Mouse (Mus musculus) ES-Bruce4 (cell line): Measurements from ENCODE around the gene Unc5cl. TPM values are rescaled to one million over a fixed set of nuclear protein-coding genes. Genes with fewer than 3 reads are reported as not detected.

Experiments used
- H3K27ac ChIP-seq: 2 replicates; pipeline ENCODE4 v1.5.1; 2012; ENCODE audit warnings: low read length, inconsistent platforms; ENCODE audit not compliant: insufficient read depth
- H3K27me3 ChIP-seq: 2 replicates; pipeline ENCODE4 v1.6.1; 2012; ENCODE audit warnings: mild to moderate bottlenecking, low read length, inconsistent platforms; ENCODE audit not compliant: control insufficient read depth, poor library complexity, insufficient read depth, severe bottlenecking
- H3K36me3 ChIP-seq: 2 replicates; pipeline ENCODE4 v1.6.1; 2012; ENCODE audit warnings: inconsistent platforms, mild to moderate bottlenecking, low read length, moderate library complexity; ENCODE audit not compliant: control insufficient read depth, poor library complexity, insufficient read depth, severe bottlenecking
- H3K4me1 ChIP-seq: one replicate; pipeline ENCODE4 v1.8.1; 2011; ENCODE audit warnings: low read length; ENCODE audit not compliant: control insufficient read depth, insufficient read depth
- H3K4me3 ChIP-seq: 2 replicates; pipeline ENCODE4 v1.5.1; 2011; ENCODE audit warnings: low read depth, mild to moderate bottlenecking, low read length
- H3K9ac ChIP-seq: 2 replicates; pipeline ENCODE4 v1.6.1; 2012; ENCODE audit warnings: low read depth, mild to moderate bottlenecking, inconsistent platforms; ENCODE audit not compliant: poor library complexity, severe bottlenecking
- H3K9me3 ChIP-seq: replicated peaks from 2 replicates; pipeline ENCODE4 v1.6.1; 2012; ENCODE audit warnings: mild to moderate bottlenecking, low read length, inconsistent platforms; ENCODE audit not compliant: control insufficient read depth, poor library complexity, insufficient read depth, severe bottlenecking
- CTCF ChIP-seq: IDR thresholded peaks from one replicate; pipeline ENCODE4 v1.8.1; 2011; ENCODE audit warnings: low read depth, low read length
- EP300 ChIP-seq: IDR thresholded peaks from 2 replicates; pipeline ENCODE4 v1.6.1; 2011; ENCODE audit warnings: low read depth, low read length; ENCODE audit not compliant: insufficient read depth
- POLR2A ChIP-seq: IDR thresholded peaks from one replicate; pipeline ENCODE4 v1.8.1; 2011; ENCODE audit warnings: low read length; ENCODE audit not compliant: insufficient read depth
- polyA plus RNA-seq: library from polyadenylated mRNA; stranded (reverse); fragments of >200 nt; gene quantifications from 2 replicates; pipeline ENCODE4 v1.2.4, GENCODE M21; 2011; ENCODE audit warnings: low read depth; ENCODE audit not compliant: missing spikeins, insufficient read depth, insufficient read length

The Unc5cl gene
- polyA plus RNA-seq, 1 experiment = 0.90 TPM

GRCm38 (mm10) chr17:48493986-48494385 lies 39.3 kb downstream of the Unc5cl start:
- Histone ChIP-seq H3K4me3 (no peak overlapping the region), H3K36me3 (no peaks in the 10 kb centered on the region), H3K27ac (no peak overlapping the region), H3K27me3 (no peaks in the 10 kb centered on the region), H3K9me3 (no peaks in the 10 kb centered on the region), H3K4me1 (peaks cover 3% of the 10 kb centered on the region), H3K9ac (no peak overlapping the region)
- TF ChIP-seq EP300 (no peak), CTCF (no peak), POLR2A (no peak)

GRCm38 (mm10) chr17:48497986-48498385 lies 43.3 kb downstream of the Unc5cl start:
- no peak for TF ChIP-seq EP300
- TF ChIP-seq POLR2A = no peak

GRCm38 (mm10) chr17:48500846-48501445 lies 46.2 kb downstream of the Unc5cl start:
- Histone ChIP-seq H3K4me3 (no peak overlapping the region), H3K27me3 (no peaks in the 10 kb centered on the region), H3K9me3 (no peaks in the 10 kb centered on the region; the same call in 1 of the 2 replicates), H3K4me1 (no peaks in the 10 kb centered on the region), H3K36me3 (no peaks in the 10 kb centered on the region), H3K27ac (no peak overlapping the region), H3K9ac (no peak overlapping the region)
- TF ChIP-seq POLR2A (no peak), EP300 (no peak), CTCF (no peak)

More at GRCm38 (mm10) chr17:48497986-48498385, 43.3 kb downstream of the Unc5cl start:
- Histone ChIP-seq H3K9ac (no peak overlapping the region), H3K36me3 (no peaks in the 10 kb centered on the region), H3K4me1 (no peaks in the 10 kb centered on the region), H3K9me3 (no peaks in the 10 kb centered on the region; the same call in 1 of the 2 replicates), H3K27ac (no peak overlapping the region), H3K27me3 (no peaks in the 10 kb centered on the region), H3K4me3 (no peak overlapping the region)

- H3K9ac ChIP-seq = no peak overlapping the region
- H3K36me3 ChIP-seq = no peaks in the 10 kb centered on the region
- no peaks in the 10 kb centered on the region for H3K4me1 ChIP-seq
- TF ChIP-seq CTCF (no peak), EP300 (no peak), POLR2A (no peak)
- no peaks in the 10 kb centered on the region; the same call in 1 of the 2 replicates for H3K9me3 ChIP-seq
- H3K4me3 ChIP-seq = no peak overlapping the region
- no peak overlapping the region for H3K27ac ChIP-seq
- H3K27me3 ChIP-seq = no peaks in the 10 kb centered on the region
These were observed 50.3 kb downstream of the Unc5cl start for GRCm38 (mm10) chr17:48505006-48505405.

DNA sequence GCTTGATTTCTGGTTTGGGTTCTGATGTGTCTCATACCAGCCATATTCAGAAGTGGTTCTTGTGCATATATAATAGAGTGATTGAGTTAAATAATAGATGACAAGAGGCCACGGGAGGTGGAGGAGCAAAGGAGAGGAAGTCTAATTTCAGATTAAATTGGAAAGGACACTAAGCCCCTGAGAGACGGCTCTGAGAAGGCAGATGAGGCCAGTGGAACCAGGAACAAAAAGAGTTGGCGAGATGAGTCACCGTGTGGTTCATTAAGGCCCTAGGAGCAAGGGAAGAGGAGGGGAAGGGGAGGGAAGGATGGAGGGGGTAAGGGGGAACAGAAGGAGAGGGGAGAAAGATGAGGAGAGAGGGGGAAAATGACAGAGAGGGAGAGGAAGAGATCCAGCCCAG lies 52.3 kb downstream of the Unc5cl start:
- Histone ChIP-seq H3K36me3 (no peaks in the 10 kb centered on the region), H3K4me3 (no peak overlapping the region), H3K27ac (no peak overlapping the region), H3K27me3 (no peaks in the 10 kb centered on the region), H3K9ac (no peak overlapping the region), H3K9me3 (no peaks in the 10 kb centered on the region), H3K4me1 (no peaks in the 10 kb centered on the region)
- TF ChIP-seq EP300 (no peak), CTCF (no peak), POLR2A (no peak)

DNA sequence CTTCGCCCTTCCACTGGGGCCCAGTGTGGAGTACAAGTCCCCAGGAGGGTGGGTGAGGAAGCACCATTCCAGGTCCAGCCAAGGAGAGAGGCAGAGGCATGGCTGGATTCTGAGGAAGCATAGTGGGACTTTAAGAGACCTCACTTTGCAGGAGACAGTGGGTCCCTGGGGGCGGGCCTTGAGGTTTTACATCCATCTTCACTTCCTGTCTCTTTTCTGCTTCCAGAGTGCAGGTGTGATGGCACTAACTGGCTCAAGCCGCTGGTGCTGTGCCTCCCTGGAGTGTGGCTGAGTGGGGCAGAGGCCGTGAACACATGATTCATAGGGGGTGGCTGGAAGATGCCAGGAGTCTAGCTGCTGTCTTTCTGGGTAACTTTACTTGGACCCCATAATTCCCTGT lies 54.9 kb downstream of the Unc5cl start:
- Histone ChIP-seq H3K9ac (no peak overlapping the region), H3K4me1 (no peaks in the 10 kb centered on the region), H3K27ac (no peak overlapping the region), H3K9me3 (no peaks in the 10 kb centered on the region), H3K27me3 (no peaks in the 10 kb centered on the region), H3K4me3 (no peak overlapping the region), H3K36me3 (no peaks in the 10 kb centered on the region)
- TF ChIP-seq CTCF (no peak), EP300 (no peak), POLR2A (no peak)
